Mouse (Mus musculus): ENCODE measurements around the gene Gm14434. TPM values are rescaled to one million over a fixed set of nuclear protein-coding genes. Genes with fewer than 3 reads are reported as not detected.

Gene Gm14434
- total RNA-seq (2023), result 1 to 10 TPM in 1 of 2 experiments, not detected in 1; 2.6 TPM

GRCm38 (mm10) chr2:176486683-176487082, at the start of gene Gm14434:
Gm14434 (minus strand) TSS chr2:176486783.

DNA sequence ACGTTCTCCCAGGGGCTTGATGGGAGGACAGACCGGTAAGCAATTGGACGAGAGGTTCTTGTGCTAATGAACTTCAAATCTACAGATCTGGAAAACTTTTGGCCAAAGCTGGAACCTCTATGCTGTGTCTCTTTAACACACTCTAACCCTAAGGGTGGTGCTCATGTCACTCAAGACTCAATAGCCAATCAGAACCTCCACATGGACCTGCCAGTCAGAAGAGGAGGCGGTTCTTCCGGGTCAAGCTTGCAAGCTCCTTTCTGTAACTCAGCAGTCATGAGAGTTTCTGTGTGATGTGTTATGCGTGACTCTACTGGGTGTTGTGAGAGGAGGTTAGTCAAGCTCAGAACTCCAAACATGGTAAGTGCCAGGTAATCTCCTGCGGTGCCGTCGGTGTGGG, 34.2 kb upstream of the Gm14434 start, which contains the start of gene Zfp967:
Gene Zfp967 (plus strand): TSS at position 301 of the 400 bp plus-strand sequence.

GRCm38 (mm10) chr2:176423294-176423693, 63.3 kb downstream of the Gm14434 start, which contains the start of gene Gm14435:
Gm14435 (plus strand) TSS chr2:176423594.

Other genes starting within 250 kb of the Gm14434 start
- gene Gm11009, start 167.3 kb downstream of the Gm14434 start, total RNA-seq (2023), result not detected
- gene Gm14435, start 63.2 kb downstream of the Gm14434 start, total RNA-seq (2023), result 1 to 10 TPM; 4.8 to 8.5 TPM
- not detected for gene Zfp967, start 34.3 kb upstream of the Gm14434 start, total RNA-seq (2023)
- 1 to 10 TPM; 2.3 to 2.5 TPM for gene Gm14308, start 149.6 kb upstream of the Gm14434 start, total RNA-seq (2023)
- 1 to 10 TPM; 4.2 to 7.2 TPM for gene Zfp973, start 183.7 kb upstream of the Gm14434 start, total RNA-seq (2023)
- gene Gm14305, start 221.5 kb upstream of the Gm14434 start, total RNA-seq (2023), result 1 to 10 TPM; 1.8 to 5.5 TPM